ENCODE assay signal across 20 mouse cellular contexts in genomic region chr12:116474676-116475075, GRCm38 (mm10). TPM values are rescaled to one million over a fixed set of nuclear protein-coding genes. Genes with fewer than 3 reads are reported as not detected.
A peak's percentile ranks its signal among the peaks of the same experiment; 100 is the strongest.
DNase-seq lines count a peak whose midpoint lies in the region; ATAC-seq and TF ChIP-seq lines count a peak whose summit lies in the region.
"Had no signal": no experiment of that assay in that cellular context is flagged by ENCODE, and none has a peak within 500 bp of the region (broad histone marks: within the 10 kb centered on the region; RNA-seq: fewer than 3 reads in every experiment).

No protein-coding gene starts in this region.

- 74% methylated on average over 3 of the region's 3 CpGs for WGBS in midbrain, embryonic 11.5 days
- WGBS in midbrain, embryonic 14.5 days: 82% methylated on average over 3 of the region's 3 CpGs

- H3K79me2 ChIP-seq in MEL (ENCODE audit: control insufficient read depth, insufficient read depth, low read length, poor library complexity): no peaks in the 10 kb centered on the region

- H3K4me2 ChIP-seq in midbrain, embryonic 11.5 days: no peak overlapping the region
- no peak overlapping the region for H3K4me2 ChIP-seq in midbrain, embryonic 14.5 days (ENCODE audit: low read length)
- H3K4me2 ChIP-seq: embryonic facial prominence, embryonic 12.5 days; forebrain, embryonic 12.5 days had no signal

- TF ChIP-seq EP300 in MEL (IDR thresholded peaks at IDR 0.05; ENCODE audit: low read depth in 1 of 2, low read length in 2 of 2): peak; percentile 43 to 74

- no peaks in the 10 kb centered on the region for H3K36me3 ChIP-seq in midbrain, embryonic 11.5 days (ENCODE audit: control insufficient read depth, insufficient read depth, low read length)
- no peaks in the 10 kb centered on the region for H3K36me3 ChIP-seq in midbrain, embryonic 14.5 days (ENCODE audit: control insufficient read depth, insufficient read depth, low read length)
- peaks cover 0 to 21% of the 10 kb centered on the region in 2 experiments; a peak in 2 of 4 replicates for H3K36me3 ChIP-seq in MEL (ENCODE audit: control insufficient read depth in 1 of 2, insufficient read depth in 2 of 2, low read length in 2 of 2)
- H3K36me3 ChIP-seq: embryonic facial prominence, embryonic 10.5 days; embryonic facial prominence, embryonic 12.5 days; forebrain, embryonic 12.5 days had no signal

- peak; percentile 0 for DNase-seq in midbrain, embryonic 11.5 days (ENCODE audit: low spot score, missing footprints)
- no peak for DNase-seq in midbrain, embryonic 14.5 days
- peak; percentile 41 for DNase-seq in MEL (ENCODE audit: low read depth, low spot score)
- no peak for DNase-seq in retina, embryonic 14.5 days (ENCODE audit: low spot score)
- DNase-seq: adrenal gland, adult 8-10 months; adrenal gland, postnatal 14 days; adrenal gland, postnatal 36 days; cerebellum, adult 11-12 months; cerebellum, adult 2 months; cerebellum, adult 9-10 months; cerebellum, postnatal 10 days; cerebellum, postnatal 25 days had no signal

- ATAC-seq in midbrain, embryonic 11.5 days (ENCODE audit: low FRiP score): no peak
- no peak for ATAC-seq in midbrain, embryonic 14.5 days (ENCODE audit: low FRiP score, low TSS enrichment)
- 0 out of 2 replicates have a peak, but pooled peaks have one; percentile 41 for ATAC-seq in megakaryocyte-erythroid progenitor cell, adult 5-6 weeks (replicated peaks; ENCODE audit: low FRiP score, low TSS enrichment, poor library complexity, severe bottlenecking)
- ATAC-seq: activated CD4-positive, CD25-positive, alpha-beta regulatory T cell, adult 4 months; forebrain, embryonic 14.5 days; forebrain, embryonic 16.5 days; Patski had no signal

- H3K9me3 ChIP-seq in midbrain, embryonic 11.5 days (ENCODE audit: control insufficient read depth, low read length): no peaks in the 10 kb centered on the region
- H3K9me3 ChIP-seq in midbrain, embryonic 14.5 days (ENCODE audit: control insufficient read depth, low read length): no peaks in the 10 kb centered on the region
- H3K9me3 ChIP-seq in MEL (replicated peaks; ENCODE audit: insufficient read depth, low read length): no peaks in the 10 kb centered on the region
- H3K9me3 ChIP-seq: embryonic facial prominence, embryonic 10.5 days; embryonic facial prominence, embryonic 12.5 days; forebrain, embryonic 12.5 days had no signal

- TF ChIP-seq RAD21 in MEL (IDR thresholded peaks at IDR 0.05; ENCODE audit: low read depth, low read length): no peak

- no peak for TF ChIP-seq CTCF in MEL (IDR thresholded peaks at IDR 0.05 in 2 of 3, conservative IDR thresholded peaks at IDR 0.05 in 1 of 3; ENCODE audit: control insufficient read depth in 1 of 3, insufficient read depth in 1 of 3, low read depth in 2 of 3, low read length in 3 of 3, poor library complexity in 1 of 3, severe bottlenecking in 1 of 3)

- TF ChIP-seq POLR2A in MEL (IDR thresholded peaks at IDR 0.05; ENCODE audit: control insufficient read depth in 1 of 2, insufficient read depth in 1 of 2, low read depth in 1 of 2, low read length in 2 of 2, poor library complexity in 1 of 2): no peak

- no peaks in the 10 kb centered on the region for H3K4me1 ChIP-seq in midbrain, embryonic 11.5 days (ENCODE audit: control insufficient read depth, insufficient read depth, low read length)
- no peaks in the 10 kb centered on the region for H3K4me1 ChIP-seq in midbrain, embryonic 14.5 days (ENCODE audit: control insufficient read depth, insufficient read depth, low read length)
- H3K4me1 ChIP-seq in MEL (ENCODE audit: control insufficient read depth in 1 of 2, insufficient read depth in 2 of 2, low read length in 2 of 2): peaks cover 16 to 17% of the 10 kb centered on the region in 2 experiments
- H3K4me1 ChIP-seq: embryonic facial prominence, embryonic 10.5 days; embryonic facial prominence, embryonic 12.5 days had no signal

- no peak overlapping the region for H3K9ac ChIP-seq in midbrain, embryonic 11.5 days (ENCODE audit: low read length)
- H3K9ac ChIP-seq in midbrain, embryonic 14.5 days (replicated peaks; ENCODE audit: low read length): no peak overlapping the region
- no peak overlapping the region for H3K9ac ChIP-seq in MEL (ENCODE audit: control insufficient read depth, low read depth, low read length, poor library complexity, severe bottlenecking)
- H3K9ac ChIP-seq: embryonic facial prominence, embryonic 12.5 days; forebrain, embryonic 12.5 days had no signal

- H3K27ac ChIP-seq in midbrain, embryonic 11.5 days (ENCODE audit: low read depth, low read length): no peak overlapping the region
- H3K27ac ChIP-seq in midbrain, embryonic 14.5 days (replicated peaks; ENCODE audit: low read depth, low read length): no peak overlapping the region
- no peak overlapping the region for H3K27ac ChIP-seq in MEL (ENCODE audit: control insufficient read depth, low read depth, low read length)
- H3K27ac ChIP-seq: embryonic facial prominence, embryonic 10.5 days; embryonic facial prominence, embryonic 12.5 days; forebrain, embryonic 12.5 days had no signal

- H3K4me3 ChIP-seq in midbrain, embryonic 11.5 days (ENCODE audit: low read depth, low read length): no peak overlapping the region
- no peak overlapping the region for H3K4me3 ChIP-seq in midbrain, embryonic 14.5 days (replicated peaks; ENCODE audit: low read depth, low read length)
- H3K4me3 ChIP-seq in MEL (ENCODE audit: control insufficient read depth in 1 of 2, insufficient read depth in 1 of 2, low read depth in 2 of 2, low read length in 2 of 2): no peak overlapping the region
- H3K4me3 ChIP-seq: embryonic facial prominence, embryonic 10.5 days; embryonic facial prominence, embryonic 12.5 days; forebrain, embryonic 12.5 days had no signal

- H3K27me3 ChIP-seq in midbrain, embryonic 11.5 days (ENCODE audit: control insufficient read depth, insufficient read depth, low read length): no peaks in the 10 kb centered on the region
- H3K27me3 ChIP-seq in midbrain, embryonic 14.5 days (ENCODE audit: control insufficient read depth, insufficient read depth, low read length): no peaks in the 10 kb centered on the region
- no peaks in the 10 kb centered on the region for H3K27me3 ChIP-seq in MEL (ENCODE audit: control insufficient read depth in 1 of 2, insufficient read depth in 2 of 2, low read length in 2 of 2)
- H3K27me3 ChIP-seq: embryonic facial prominence, embryonic 12.5 days; forebrain, embryonic 12.5 days; Patski had no signal

TF ChIP-seq in MEL, 35 proteins besides CTCF, POLR2A, EP300 and RAD21 (continues in another document):
- TF ChIP-seq TBP (IDR thresholded peaks at IDR 0.05; ENCODE audit: low read depth, low read length) (no peak), CHD1 (IDR thresholded peaks at IDR 0.05; ENCODE audit: low read depth, low read length) (no peak), RCOR1 (IDR thresholded peaks at IDR 0.05; ENCODE audit: low read depth, low read length) (peak; percentile 78), POLR2AphosphoS5 (IDR thresholded peaks at IDR 0.05; ENCODE audit: borderline replicate concordance, low read depth, low read length) (no peak), TAL1 (IDR thresholded peaks at IDR 0.05; ENCODE audit: low read length) (no peak), JUND (IDR thresholded peaks at IDR 0.05; ENCODE audit: low read depth, low read length) (no peak), GABPA (IDR thresholded peaks at IDR 0.05; ENCODE audit: low read depth, low read length) (no peak), MYB (IDR thresholded peaks at IDR 0.05; ENCODE audit: low read depth, low read length) (no peak), HCFC1 (IDR thresholded peaks at IDR 0.05; ENCODE audit: low read depth, low read length) (no peak), NELFE (IDR thresholded peaks at IDR 0.05; ENCODE audit: low read depth, low read length) (no peak), ZC3H11A (IDR thresholded peaks at IDR 0.05; ENCODE audit: low read depth, low read length) (no peak), ZKSCAN1 (IDR thresholded peaks at IDR 0.05; ENCODE audit: low read depth, low read length) (no peak), KAT2A (conservative IDR thresholded peaks at IDR 0.05; ENCODE audit: low read depth, low read length) (no peak), E2F4 (IDR thresholded peaks at IDR 0.05; ENCODE audit: borderline replicate concordance, low read depth, low read length) (no peak), ZNF384 (IDR thresholded peaks at IDR 0.05; ENCODE audit: low read depth, low read length) (no peak), POLR2AphosphoS2 (IDR thresholded peaks at IDR 0.05; ENCODE audit: low read length) (no peak), CHD2 (IDR thresholded peaks at IDR 0.05; ENCODE audit: low read length) (no peak), ETS1 (IDR thresholded peaks at IDR 0.05; ENCODE audit: low read depth, low read length) (peak; percentile 45), SMC3 (IDR thresholded peaks at IDR 0.05; ENCODE audit: low read depth, low read length) (no peak), ZMIZ1 (IDR thresholded peaks at IDR 0.05; ENCODE audit: low read depth, low read length) (no peak), MYC (IDR thresholded peaks at IDR 0.05; ENCODE audit: low read depth, low read length) (no peak), MAFK (IDR thresholded peaks at IDR 0.05; ENCODE audit: borderline replicate concordance, low read depth, low read length) (no peak), MXI1 (IDR thresholded peaks at IDR 0.05; ENCODE audit: low read depth, low read length) (peak; percentile 49; the same call in 1 of the 2 replicates), MEF2A (IDR thresholded peaks at IDR 0.05; ENCODE audit: extremely low read depth, insufficient replicate concordance, low read depth, low read length, poor library complexity, severe bottlenecking) (no peak), MAX (IDR thresholded peaks at IDR 0.05; ENCODE audit: low read length) (no peak), BHLHE40 (IDR thresholded peaks at IDR 0.05; ENCODE audit: borderline replicate concordance, low read depth, low read length) (no peak), GATA1 (IDR thresholded peaks at IDR 0.05; ENCODE audit: low read depth, low read length) (peak; percentile 72), TCF12 (IDR thresholded peaks at IDR 0.05; ENCODE audit: low read depth, low read length) (peak; percentile 86), USF1 (IDR thresholded peaks at IDR 0.05; ENCODE audit: low read depth, low read length) (no peak), ELF1 (IDR thresholded peaks at IDR 0.05; ENCODE audit: low read depth, low read length) (no peak)

RNA-seq across cellular contexts. Expression of gene Ptprn2, which starts 10.8 kb away (rescaled TPM):
- polyA plus RNA-seq in midbrain, embryonic 11.5 days (2014; fragmentation: Nextera tagmentation; extraction: Ambion mirVana): 7.0 and 7.3 TPM in 2 replicates
- 15.8 and 18.3 TPM in 2 replicates for polyA plus RNA-seq in midbrain, embryonic 14.5 days (2014; fragmentation: Nextera tagmentation; extraction: Ambion mirVana)
- not detected in 2 replicates for total RNA-seq in MEL (2012; rRNA removed)
- polyA plus RNA-seq in MEL (2012; ENCODE audit: insufficient read depth in 1 of 2, insufficient read length in 2 of 2, low read depth in 1 of 2, low replicate concordance in 2 of 2, missing spikeins in 1 of 2): not detected
- not detected in 2 replicates for total RNA-seq in megakaryocyte-erythroid progenitor cell, adult 5-6 weeks (2014; fragmentation: Nextera tagmentation)
- total RNA-seq in megakaryocyte-erythroid progenitor cell, adult 5-6 weeks (2017): not detected in 2 replicates
- polyA plus RNA-seq: activated CD4-positive, CD25-positive, alpha-beta regulatory T cell, adult 4 months; Patski had no signal

Comparison
In these comparisons a context has a peak if more than half of its experiments do, and no peak if none do; other contexts are left out.
1. DNase-seq: peak in midbrain, embryonic 11.5 days (single experiment) and MEL (single experiment); none in midbrain, embryonic 14.5 days (single experiment) and retina, embryonic 14.5 days (single experiment).